Mouse (Mus musculus): ENCODE data around the gene Rcn3.

DNA sequence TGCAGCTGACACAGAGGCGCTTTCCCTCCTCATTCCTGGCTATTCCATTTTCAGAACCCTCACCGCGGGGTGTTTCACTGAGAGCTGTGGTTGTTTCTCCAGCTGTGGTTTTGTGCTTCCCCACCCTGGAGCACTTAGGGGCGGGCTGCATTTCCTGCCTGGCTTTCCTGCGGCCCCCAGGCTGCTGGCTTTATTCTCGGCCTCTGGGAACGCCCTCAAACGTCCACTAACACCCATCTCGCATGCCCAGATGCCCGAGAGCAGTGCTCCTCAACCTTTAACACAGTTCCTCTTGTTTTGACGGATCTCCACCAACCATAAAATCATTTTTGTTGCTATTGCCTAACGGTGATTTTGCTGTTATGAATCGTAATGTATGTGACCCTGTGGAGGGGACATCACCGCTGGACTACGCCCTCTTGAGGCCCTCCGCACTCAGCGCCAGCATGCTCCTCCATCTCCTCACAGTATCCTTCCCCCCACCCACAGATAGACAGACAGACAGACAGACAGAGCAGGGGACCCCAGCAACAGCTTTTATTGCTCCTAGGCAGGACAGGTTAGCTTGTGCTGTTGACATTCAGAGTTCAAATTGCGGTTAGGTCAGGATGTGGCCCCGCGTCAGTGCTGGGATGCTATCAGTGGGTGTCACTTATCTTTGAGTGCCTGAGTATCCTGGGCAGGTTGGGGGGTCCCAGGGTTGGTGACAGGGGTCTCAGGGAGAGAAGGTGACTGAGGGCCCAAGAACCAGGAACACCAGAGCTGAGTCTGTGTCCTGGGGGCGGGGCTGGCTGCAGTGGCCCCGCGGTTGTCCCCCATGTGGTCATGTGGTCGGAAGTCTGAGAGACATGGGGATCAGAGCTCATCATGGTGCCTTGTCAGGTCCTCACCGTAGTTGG, 9.4 kb downstream of the Rcn3 start:
- no peak for TF ChIP-seq CTCF (conservative IDR thresholded peaks at IDR 0.05; ENCODE audit: low read length)
- no peak for TF ChIP-seq POU5F1 (IDR thresholded peaks at IDR 0.05; ENCODE audit: borderline replicate concordance, low read length)
- no peak for TF ChIP-seq NANOG (IDR thresholded peaks at IDR 0.05; ENCODE audit: borderline replicate concordance, low read length)
